Comparison of ENCODE assay signal across 8 mouse cellular contexts in genomic region chr3:145938405-145939349, GRCm38 (mm10). TPM values are rescaled to one million over a fixed set of nuclear protein-coding genes. Genes with fewer than 3 reads are reported as not detected.
A peak's percentile ranks its signal among the peaks of the same experiment; 100 is the strongest.
DNase-seq lines count a peak whose midpoint lies in the region; ATAC-seq and TF ChIP-seq lines count a peak whose summit lies in the region.

No protein-coding gene starts in this region.

- ATAC-seq in embryonic facial prominence, embryonic 13.5 days (ENCODE audit: insufficient number of reproducible peaks, insufficient read depth, low FRiP score, low TSS enrichment, low read depth): no peak; the same call in 1 of the 2 replicates
- ATAC-seq in intestine, embryonic 16.5 days: peak; percentile 36
- peak; percentile 39 for ATAC-seq in midbrain, embryonic 11.5 days (ENCODE audit: low FRiP score)

- 14% methylated on average over 49 of the region's 50 CpGs for WGBS in kidney, adult 2 months
- 20% methylated on average over 48 of the region's 50 CpGs for WGBS in embryonic facial prominence, embryonic 13.5 days
- WGBS in intestine, embryonic 16.5 days: 16% methylated on average over 50 of the region's 50 CpGs
- 22% methylated on average over 42 of the region's 50 CpGs for WGBS in midbrain, embryonic 11.5 days

- H3K27me3 ChIP-seq in kidney, adult 2 months (replicated peaks; ENCODE audit: control insufficient read depth, insufficient read depth, low read length): no peaks in the 10 kb centered on the region
- H3K27me3 ChIP-seq in embryonic facial prominence, embryonic 13.5 days: no peaks in the 10 kb centered on the region
- no peaks in the 10 kb centered on the region for H3K27me3 ChIP-seq in intestine, embryonic 16.5 days (replicated peaks; ENCODE audit: control insufficient read depth, insufficient read depth, low read length)
- no peaks in the 10 kb centered on the region for H3K27me3 ChIP-seq in midbrain, embryonic 11.5 days (ENCODE audit: control insufficient read depth, insufficient read depth, low read length)

- TF ChIP-seq POLR2A in kidney, adult 2 months (IDR thresholded peaks at IDR 0.05; ENCODE audit: low read depth, low read length): no peak

- peaks cover 1% of the 10 kb centered on the region; the same call in 1 of the 2 replicates for H3K36me3 ChIP-seq in kidney, adult 2 months (ENCODE audit: control insufficient read depth, insufficient read depth, low read length)
- H3K36me3 ChIP-seq in embryonic facial prominence, embryonic 13.5 days: peaks cover 38% of the 10 kb centered on the region
- 0 out of 2 replicates have a peak, but pooled peaks cover under 1% of the 10 kb centered on the region for H3K36me3 ChIP-seq in intestine, embryonic 16.5 days (ENCODE audit: control insufficient read depth, insufficient read depth, low read length)
- H3K36me3 ChIP-seq in midbrain, embryonic 11.5 days (ENCODE audit: control insufficient read depth, insufficient read depth, low read length): peaks cover 3% of the 10 kb centered on the region

- no peak overlapping the region for H3K27ac ChIP-seq in kidney, adult 2 months (ENCODE audit: insufficient read depth, low read depth, low read length)
- peak overlapping the region; percentile 65 for H3K27ac ChIP-seq in embryonic facial prominence, embryonic 13.5 days
- peak overlapping the region; percentile 77; the same call in 1 of the 2 replicates for H3K27ac ChIP-seq in intestine, embryonic 16.5 days (ENCODE audit: low read length)
- H3K27ac ChIP-seq in midbrain, embryonic 11.5 days (ENCODE audit: low read depth, low read length): no peak overlapping the region

- TF ChIP-seq CTCF in kidney, adult 2 months (conservative IDR thresholded peaks at IDR 0.05; ENCODE audit: insufficient read depth, insufficient read length, low read depth, low read length): no peak

- H3K9me3 ChIP-seq in embryonic facial prominence, embryonic 13.5 days: no peaks in the 10 kb centered on the region
- H3K9me3 ChIP-seq in intestine, embryonic 16.5 days (ENCODE audit: control insufficient read depth, low read length): no peaks in the 10 kb centered on the region
- no peaks in the 10 kb centered on the region for H3K9me3 ChIP-seq in midbrain, embryonic 11.5 days (ENCODE audit: control insufficient read depth, low read length)

- peak overlapping the region; percentile 96 for H3K9ac ChIP-seq in embryonic facial prominence, embryonic 13.5 days
- peak overlapping the region; percentile 92 for H3K9ac ChIP-seq in intestine, embryonic 16.5 days (ENCODE audit: low read depth, low read length)
- peak overlapping the region; percentile 91 for H3K9ac ChIP-seq in midbrain, embryonic 11.5 days (ENCODE audit: low read length)

- H3K4me1 ChIP-seq in kidney, adult 2 months (ENCODE audit: control insufficient read depth, insufficient read depth, low read length): peaks cover 10% of the 10 kb centered on the region; the same call in 1 of the 2 replicates
- peaks cover 36% of the 10 kb centered on the region for H3K4me1 ChIP-seq in embryonic facial prominence, embryonic 13.5 days
- H3K4me1 ChIP-seq in intestine, embryonic 16.5 days (ENCODE audit: control insufficient read depth, insufficient read depth, low read length): peaks cover 28% of the 10 kb centered on the region
- peaks cover 10% of the 10 kb centered on the region for H3K4me1 ChIP-seq in midbrain, embryonic 11.5 days (ENCODE audit: control insufficient read depth, insufficient read depth, low read length)

- H3K4me3 ChIP-seq in kidney, adult 2 months (ENCODE audit: insufficient read depth, low read depth, low read length): peak overlapping the region; percentile 87
- H3K4me3 ChIP-seq in embryonic facial prominence, embryonic 13.5 days: peak overlapping the region; percentile 97
- peak overlapping the region; percentile 97 for H3K4me3 ChIP-seq in intestine, embryonic 16.5 days (ENCODE audit: low read length)
- H3K4me3 ChIP-seq in midbrain, embryonic 11.5 days (ENCODE audit: low read depth, low read length): peak overlapping the region; percentile 99

- H3K4me2 ChIP-seq in embryonic facial prominence, embryonic 13.5 days: peak overlapping the region; percentile 81
- peak overlapping the region; percentile 86 for H3K4me2 ChIP-seq in intestine, embryonic 16.5 days (ENCODE audit: low read depth, low read length)
- peak overlapping the region; percentile 63 for H3K4me2 ChIP-seq in midbrain, embryonic 11.5 days

- DNase-seq in kidney, adult 2 months: no peak
- DNase-seq in kidney, adult 18-20 months: no peak
- DNase-seq in Muller cell, postnatal 12 days (ENCODE audit: inconsistent ontology term): peak; percentile 24
- peak; percentile 81 for DNase-seq in midbrain, embryonic 11.5 days (ENCODE audit: low spot score, missing footprints)
- DNase-seq in ovary, postnatal 36 days (ENCODE audit: low spot score): no peak
- DNase-seq in frontal cortex, postnatal 36 days (ENCODE audit: low spot score in 2 of 2): no peak

RNA-seq across cellular contexts. Expression of gene 2410004B18Rik, which starts 0.9 kb away (rescaled TPM):
- 7.4 and 9.4 TPM in 2 replicates for polyA plus RNA-seq in kidney, adult 2 months (2012; rRNA removed)
- polyA plus RNA-seq in embryonic facial prominence, embryonic 13.5 days (2015; fragmentation: Nextera tagmentation; extraction: Ambion mirVana): 50.7 and 61.1 TPM in 2 replicates
- 38.5 and 42.0 TPM in 2 replicates for polyA plus RNA-seq in intestine, embryonic 16.5 days (2015; fragmentation: Nextera tagmentation; extraction: Ambion mirVana)
- 63.3 and 69.3 TPM in 2 replicates for polyA plus RNA-seq in midbrain, embryonic 11.5 days (2014; fragmentation: Nextera tagmentation; extraction: Ambion mirVana)

RNA-seq across cellular contexts. Expression of gene Bcl10, which starts 16.1 kb away (rescaled TPM):
- 9.4 and 13.7 TPM in 2 replicates for polyA plus RNA-seq in kidney, adult 2 months (2012; rRNA removed)
- polyA plus RNA-seq in embryonic facial prominence, embryonic 13.5 days (2015; fragmentation: Nextera tagmentation; extraction: Ambion mirVana): 47.0 and 50.4 TPM in 2 replicates
- 47.2 and 51.7 TPM in 2 replicates for polyA plus RNA-seq in intestine, embryonic 16.5 days (2015; fragmentation: Nextera tagmentation; extraction: Ambion mirVana)
- 57.4 and 59.2 TPM in 2 replicates for polyA plus RNA-seq in midbrain, embryonic 11.5 days (2014; fragmentation: Nextera tagmentation; extraction: Ambion mirVana)

RNA-seq across cellular contexts. Expression of gene Syde2, which starts 49.0 kb away (rescaled TPM):
- polyA plus RNA-seq in kidney, adult 2 months (2012; rRNA removed): 6.1 and 6.3 TPM in 2 replicates
- 1.8 and 2.1 TPM in 2 replicates for polyA plus RNA-seq in embryonic facial prominence, embryonic 13.5 days (2015; fragmentation: Nextera tagmentation; extraction: Ambion mirVana)
- polyA plus RNA-seq in intestine, embryonic 16.5 days (2015; fragmentation: Nextera tagmentation; extraction: Ambion mirVana): 1.2 and 1.4 TPM in 2 replicates
- polyA plus RNA-seq in midbrain, embryonic 11.5 days (2014; fragmentation: Nextera tagmentation; extraction: Ambion mirVana): 0.93 and 1.1 TPM in 2 replicates

Comparison
In these comparisons a context has a peak if more than half of its experiments do, and no peak if none do; other contexts are left out.
1. DNase-seq: peak in Muller cell, postnatal 12 days (single experiment) and midbrain, embryonic 11.5 days (single experiment); none in kidney, adult 2 months (single experiment), kidney, adult 18-20 months (single experiment), ovary, postnatal 36 days (single experiment) and frontal cortex, postnatal 36 days (0 of 2).
2. H3K27ac ChIP-seq: peak in embryonic facial prominence, embryonic 13.5 days (single experiment) and intestine, embryonic 16.5 days (single experiment); none in kidney, adult 2 months (single experiment) and midbrain, embryonic 11.5 days (single experiment).
3. Peak in every context shown above with its lines, with median percentiles within 50 percentile points of each other: H3K4me3 ChIP-seq, H3K4me2 ChIP-seq and H3K9ac ChIP-seq.